Mouse (Mus musculus): ENCODE results near the gene Lrrc8c. TPM values are rescaled to one million over a fixed set of nuclear protein-coding genes. Genes with fewer than 3 reads are reported as not detected.

Lrrc8c gene
- 7.1 and 9.7 TPM in 2 replicates for polyA plus RNA-seq (2012; rRNA removed)

GRCm38 (mm10) chr5:105519096-105519975 lies at the start of gene Lrrc8c:
Lrrc8c (plus strand) TSS chr5:105519388.

Other genes starting within 250 kb of the Lrrc8c start
- gene Gm43302, start 225.7 kb upstream of the Lrrc8c start, polyA plus RNA-seq (2012; rRNA removed): 1.5 and 2.3 TPM in 2 replicates
- gene Gbp6, start 225.7 kb upstream of the Lrrc8c start, polyA plus RNA-seq (2012; rRNA removed): 2.9 and 4.9 TPM in 2 replicates
- 18.6 and 20.9 TPM in 2 replicates for gene Lrrc8b, start 103.6 kb upstream of the Lrrc8c start, polyA plus RNA-seq (2012; rRNA removed)
- 16.2 and 18.3 TPM in 2 replicates for gene Lrrc8d, start 180.6 kb downstream of the Lrrc8c start, polyA plus RNA-seq (2012; rRNA removed)

Measured in central nervous system, embryonic 14 days (tissue).